Mouse (Mus musculus) embryo, embryonic 9.5 days (tissue): ENCODE data around the gene Crybg2.

Source experiments
- DNase-seq: peaks from one replicate; pipeline ENCODE4 v3.0.0-alpha.2; 2017; ENCODE audit errors: extremely low spot score

Gene Crybg2

DNA sequence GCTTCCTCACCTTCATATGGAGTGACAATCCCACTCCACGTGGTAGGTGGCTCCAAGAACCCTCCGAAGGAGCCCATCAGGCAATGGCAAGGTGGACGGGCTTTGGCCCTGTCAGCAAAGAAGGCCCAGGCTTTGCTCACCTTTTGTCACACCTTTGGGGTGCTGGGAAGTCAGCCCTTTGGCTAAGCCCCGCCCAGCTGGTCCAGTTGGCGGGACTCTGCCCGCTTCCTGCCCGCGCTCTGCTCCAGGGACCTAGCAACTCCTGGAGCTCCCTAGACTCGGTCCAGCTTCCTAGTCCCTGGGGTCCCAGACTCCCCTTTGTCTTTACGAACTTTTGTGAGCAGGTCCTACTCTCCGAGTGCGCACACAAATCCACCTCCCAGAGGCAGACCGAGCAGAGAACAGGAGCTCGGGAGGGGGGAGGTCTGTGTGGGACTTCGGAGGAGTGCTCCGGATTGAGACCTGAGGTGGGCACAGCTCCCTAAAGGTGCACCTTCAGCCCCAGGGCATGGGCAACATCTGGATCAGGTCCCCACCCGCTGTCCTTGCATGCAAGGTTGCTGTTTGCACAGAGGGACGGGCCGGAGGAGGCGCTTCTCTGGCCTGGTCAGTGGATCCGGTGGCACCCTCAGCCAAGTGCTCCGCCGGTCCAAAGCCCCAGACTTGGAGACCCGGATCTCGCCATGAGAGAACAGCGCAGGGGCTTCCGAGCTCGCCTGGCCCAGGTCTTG lies at the start of gene Crybg2:
TSS of gene Crybg2 (plus strand) at position 681 of the 731 bp plus-strand sequence.
- no peak for DNase-seq

DNA sequence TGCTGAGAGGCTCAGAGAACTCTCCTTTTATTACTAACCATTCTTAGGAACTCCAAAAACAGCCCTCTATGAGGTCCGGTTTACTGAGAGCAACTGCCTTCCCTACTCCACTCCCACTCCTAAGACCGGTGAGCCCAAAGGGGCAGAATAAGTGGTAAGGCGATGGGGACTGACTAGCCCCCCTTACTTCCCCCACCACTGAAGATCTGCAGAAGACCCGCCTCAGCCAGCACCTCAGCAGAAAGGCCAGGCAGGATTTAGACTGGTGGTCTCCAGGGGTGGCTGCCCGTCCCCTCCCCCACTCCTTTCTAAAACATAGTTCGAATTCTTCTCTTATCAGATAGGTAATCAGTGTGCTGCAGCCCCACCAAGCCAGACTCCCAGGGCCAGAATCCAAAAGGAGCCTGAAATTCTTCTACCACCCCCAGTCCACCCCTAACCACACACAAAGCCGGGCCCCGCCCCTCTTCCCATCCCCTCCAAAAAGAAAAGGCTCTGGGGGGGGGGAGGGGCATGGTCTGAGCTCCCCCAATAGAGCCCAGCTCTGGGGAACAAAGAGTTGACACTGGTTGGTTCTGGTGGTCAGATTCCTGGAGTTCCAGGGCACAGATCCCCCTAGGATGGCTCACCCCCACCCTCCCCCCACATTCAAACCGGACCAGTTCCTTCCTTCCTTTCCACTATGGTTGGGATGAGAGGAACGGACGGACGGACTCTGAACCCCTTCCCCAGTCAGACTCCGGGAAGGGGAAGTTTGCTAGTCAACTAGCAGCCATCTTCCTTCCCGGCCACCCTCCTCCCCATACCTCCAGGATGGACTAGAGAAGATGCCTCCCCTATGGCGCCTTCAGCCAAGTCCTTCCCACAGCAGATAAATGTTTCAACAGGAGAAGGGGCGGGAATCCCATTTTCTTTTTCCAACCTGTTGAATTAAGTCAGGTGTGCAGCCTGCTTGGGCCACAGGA lies 48.9 kb upstream of the Crybg2 start:
- DNase-seq, result peak; percentile 89

DNA sequence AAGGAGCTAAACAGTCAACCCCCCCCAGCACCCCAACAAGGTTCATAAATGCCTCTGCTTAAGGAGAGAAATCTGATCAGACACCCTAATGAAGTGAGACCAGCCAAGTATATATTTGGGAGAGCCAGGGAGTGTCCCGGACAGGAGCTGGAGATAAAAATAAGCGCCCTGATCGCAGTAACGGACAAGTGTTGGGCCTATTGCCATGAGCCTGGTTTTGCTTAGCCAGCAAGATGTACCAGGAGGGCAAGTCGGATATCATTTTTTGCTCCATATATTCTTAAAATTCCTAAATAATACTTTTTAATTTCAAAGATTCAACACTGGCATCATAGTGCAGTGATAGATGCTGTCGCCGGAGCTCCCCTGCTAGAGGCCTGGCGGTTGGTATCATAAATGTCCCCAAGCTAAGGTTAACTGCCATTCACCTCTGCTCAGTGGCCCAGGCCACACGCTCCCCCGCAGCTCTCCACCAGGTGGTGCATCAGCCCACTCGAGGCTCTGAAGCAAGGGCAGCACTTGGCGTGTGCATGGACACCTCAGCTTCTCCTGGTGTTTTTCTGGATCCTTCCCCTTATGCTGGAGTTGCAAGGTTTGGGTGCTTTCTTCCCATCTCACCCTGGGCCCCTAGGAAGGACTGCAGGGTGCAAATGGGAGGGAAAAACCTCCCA lies 47.6 kb upstream of the Crybg2 start:
- DNase-seq, result peak; percentile 56

DNA sequence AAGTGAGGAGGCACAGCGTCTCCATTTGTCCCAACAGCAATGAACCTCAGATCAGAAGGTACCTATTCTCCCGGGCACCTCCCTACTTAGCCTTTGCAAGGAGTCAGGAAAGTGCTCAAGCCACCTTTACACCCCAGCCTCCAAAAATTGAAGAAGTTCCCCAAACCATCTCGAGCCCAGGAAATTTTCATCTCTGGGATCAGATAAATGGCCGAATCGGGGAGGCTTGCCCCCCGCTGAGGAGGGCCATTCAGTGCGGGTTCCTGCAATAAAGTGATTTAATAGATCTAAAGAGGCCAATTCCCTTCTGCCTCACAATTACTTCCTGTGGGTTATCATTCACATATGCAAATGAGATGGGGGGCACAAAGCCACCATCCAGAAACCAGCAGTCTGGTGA lies 44.4 kb upstream of the Crybg2 start:
- no peak for DNase-seq

DNA sequence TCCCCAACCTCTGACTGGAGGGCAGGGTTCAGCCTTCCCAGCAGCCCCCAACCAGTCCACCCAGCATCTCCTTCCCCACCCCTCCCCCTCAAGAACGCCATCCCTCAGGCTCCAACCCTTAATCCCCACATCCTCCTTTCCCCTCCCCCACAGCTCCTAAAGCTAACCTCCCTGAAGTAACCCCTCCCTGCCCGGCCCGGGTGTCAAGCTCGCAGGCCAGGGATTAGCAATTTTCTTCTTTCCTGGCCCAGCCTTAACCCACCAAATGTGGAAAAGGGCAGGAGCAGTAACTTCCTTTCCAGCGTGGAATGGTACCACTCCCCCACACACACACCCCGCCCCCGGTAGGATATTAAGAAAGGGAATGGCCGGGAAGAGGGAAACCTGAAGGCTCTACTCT lies 43.8 kb upstream of the Crybg2 start:
- peak; percentile 88 for DNase-seq

DNA sequence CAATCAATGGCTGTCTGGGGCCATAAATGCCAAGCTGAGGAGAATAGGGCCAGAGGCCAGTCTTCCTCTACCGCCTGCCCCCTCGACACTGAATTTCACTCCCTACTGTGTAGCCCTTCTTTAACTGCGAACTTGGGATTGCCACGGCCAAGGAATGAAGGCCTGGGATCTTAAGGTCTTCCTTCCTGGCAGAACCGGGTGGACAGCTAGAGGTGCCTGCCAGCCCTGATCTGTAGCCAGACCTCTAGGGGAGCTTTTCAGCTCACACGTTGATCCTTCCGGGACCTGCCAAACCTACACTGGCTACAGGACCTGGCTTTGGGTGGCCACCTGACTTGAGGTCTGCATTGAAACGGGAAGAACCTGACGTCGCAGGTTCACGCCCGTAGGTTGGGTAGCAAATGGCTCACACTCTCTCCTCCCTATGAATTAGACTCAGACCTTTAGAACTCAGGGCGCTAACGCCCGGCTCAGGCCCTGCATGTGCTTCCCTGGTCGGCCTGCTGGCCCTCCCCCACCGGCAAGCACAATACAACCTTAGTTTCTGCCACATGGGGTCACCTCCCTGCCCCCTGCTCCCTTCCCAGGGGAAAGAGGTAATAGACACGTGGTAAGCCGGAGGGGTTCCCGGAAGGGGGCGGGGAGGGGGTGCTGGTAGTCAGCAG lies 43.3 kb upstream of the Crybg2 start:
- peak; percentile 80 for DNase-seq

DNA sequence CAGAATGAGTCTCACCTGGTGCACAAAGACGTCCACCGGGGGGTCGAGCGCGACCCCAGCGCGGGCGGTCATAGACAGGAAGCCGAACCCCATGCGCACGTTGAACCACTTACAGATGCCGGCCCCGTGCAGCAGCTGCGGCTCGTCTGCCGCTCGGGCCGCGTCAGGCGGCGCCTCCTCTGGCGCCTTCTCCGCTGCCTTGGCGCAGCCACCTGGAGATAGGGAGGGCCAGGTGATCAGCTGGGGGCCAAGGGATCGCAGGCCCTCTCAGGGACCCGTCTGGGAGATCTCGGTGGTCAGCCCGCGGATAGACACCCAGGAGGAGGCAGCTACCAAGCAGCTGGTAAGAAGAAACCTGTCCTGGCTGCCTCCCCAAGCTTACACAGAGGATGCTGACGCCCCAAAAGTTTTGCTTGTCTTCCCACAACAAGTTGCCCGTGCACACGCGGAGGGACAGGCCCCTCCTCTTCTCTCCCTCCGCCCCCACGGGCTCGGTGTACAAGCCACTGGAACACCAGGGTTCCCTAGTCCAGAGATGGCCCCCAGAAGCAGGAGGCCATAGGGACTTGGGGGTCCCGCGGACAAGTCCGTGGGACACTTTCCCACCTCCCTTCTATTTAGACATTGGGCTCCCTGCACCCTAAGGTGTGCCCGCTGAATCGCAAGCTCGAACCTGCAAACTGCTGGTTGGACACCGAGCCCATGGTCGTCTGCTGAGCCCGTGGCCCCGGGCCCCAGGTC lies 42.4 kb upstream of the Crybg2 start:
- peak; percentile 67 for DNase-seq

DNA sequence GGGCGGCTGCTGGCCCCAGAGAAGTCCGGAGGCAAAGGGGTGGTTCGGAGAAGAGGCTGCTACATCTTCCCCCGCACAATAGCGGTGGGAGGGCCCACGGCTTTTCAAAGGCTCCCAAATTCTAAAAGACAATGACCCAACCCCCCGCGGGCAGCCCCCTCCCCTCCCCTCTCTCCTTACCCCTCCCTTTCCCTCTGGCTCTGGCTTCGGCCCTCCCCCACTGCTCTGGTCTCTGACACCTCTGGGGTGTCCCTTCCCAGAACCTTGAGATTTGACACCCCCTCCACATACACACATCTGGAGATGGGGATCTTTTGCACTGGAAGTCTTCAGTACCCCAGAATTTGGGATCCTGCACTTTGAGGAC lies 41.9 kb upstream of the Crybg2 start, which contains the start of gene Lin28a:
TSS of gene Lin28a (minus strand) at position 63 of the 367 bp plus-strand sequence.
- peak; percentile 92 for DNase-seq

DNA sequence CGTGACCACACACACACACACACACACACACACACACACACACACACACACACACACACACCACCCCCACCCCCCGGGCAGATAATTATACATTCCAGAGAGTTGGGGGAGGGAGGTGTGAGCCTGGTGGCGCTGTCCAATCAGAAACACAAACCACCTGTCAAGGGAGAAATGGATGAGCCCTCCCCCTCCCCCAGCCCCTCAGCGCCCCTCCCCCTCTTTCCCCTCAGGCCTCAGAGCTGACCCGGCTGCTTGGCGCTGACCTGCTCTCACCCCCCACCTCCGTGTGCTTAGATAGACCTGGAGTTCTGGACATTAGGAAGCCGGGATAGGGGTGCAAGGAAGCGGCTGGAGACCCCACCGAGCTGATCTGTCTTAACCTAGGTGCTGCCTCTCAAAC lies 41.4 kb upstream of the Crybg2 start:
- peak; percentile 95 for DNase-seq

DNA sequence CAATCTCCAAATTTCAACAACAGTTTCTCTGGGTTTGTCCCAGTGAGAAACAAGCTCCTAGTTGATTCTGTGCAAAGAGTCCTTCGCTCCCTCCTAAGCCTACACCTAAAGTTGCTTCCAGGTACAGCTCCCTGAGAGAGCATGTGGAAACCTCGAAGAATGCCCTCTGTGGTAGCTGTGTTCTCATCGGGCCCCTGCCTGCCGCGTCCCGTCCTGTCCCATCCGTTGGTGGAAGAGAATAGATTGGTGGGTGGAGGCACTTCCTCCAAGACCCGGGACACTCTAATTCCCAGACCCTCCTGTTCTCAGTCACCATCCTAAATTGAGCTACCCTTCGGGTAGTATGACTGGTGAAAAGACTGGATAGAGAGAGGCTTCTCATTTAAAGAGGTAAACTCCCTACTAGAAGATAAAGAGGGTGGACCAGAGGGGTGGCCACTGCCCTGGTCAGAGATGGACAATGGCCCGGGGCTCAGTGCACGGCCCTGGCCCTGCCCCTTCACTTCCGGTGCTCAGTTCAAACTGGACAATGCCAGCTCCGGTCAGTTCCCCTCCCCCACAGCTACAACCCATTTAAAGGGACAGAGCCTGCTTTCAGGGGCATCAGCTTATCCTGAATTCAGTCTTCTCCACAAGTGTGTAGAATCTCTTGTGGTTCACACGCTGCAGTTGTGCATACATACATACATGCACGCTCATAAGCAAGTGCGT lies 40.8 kb upstream of the Crybg2 start:
- peak; percentile 91 for DNase-seq

DNA sequence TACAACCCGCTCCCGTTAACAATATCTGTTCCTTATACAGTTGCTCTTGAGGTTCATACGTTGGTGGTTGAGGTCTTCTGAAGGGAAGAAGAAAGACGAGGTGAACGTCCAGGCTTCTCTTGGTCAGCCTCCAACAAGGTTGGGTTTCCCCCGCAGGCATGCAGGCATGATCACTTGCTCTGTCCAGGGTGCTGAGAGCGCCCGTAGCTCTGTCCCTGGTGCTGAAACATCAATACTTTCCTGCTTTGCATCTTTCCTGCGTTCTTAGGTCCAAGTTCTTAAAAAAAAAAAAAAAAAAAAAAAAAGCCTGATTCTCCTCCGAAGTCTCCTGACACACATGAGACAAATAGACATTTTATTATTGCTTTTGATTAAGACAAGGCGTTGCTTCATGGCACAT lies 40.0 kb upstream of the Crybg2 start:
- peak; percentile 83 for DNase-seq

DNA sequence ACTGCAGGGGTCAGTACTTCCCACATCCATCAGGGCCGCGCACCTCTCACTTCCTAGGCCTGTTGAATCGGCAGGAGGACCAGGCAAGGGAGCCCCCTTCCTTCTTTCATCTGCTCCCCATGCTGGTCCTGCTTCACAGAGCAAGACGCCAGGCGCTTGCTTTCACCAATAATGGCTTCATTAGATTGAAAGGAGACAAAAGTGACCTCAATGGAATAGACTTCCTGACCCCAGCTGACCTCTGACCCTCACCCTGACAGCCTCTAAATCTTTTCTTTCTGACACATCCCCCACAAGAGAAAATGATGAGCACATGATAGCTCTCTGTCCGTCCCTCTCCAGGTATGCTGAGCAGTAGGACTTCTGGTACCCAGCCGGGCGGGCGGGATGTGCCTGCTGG lies 34.8 kb upstream of the Crybg2 start:
- DNase-seq, result peak; percentile 54

DNA sequence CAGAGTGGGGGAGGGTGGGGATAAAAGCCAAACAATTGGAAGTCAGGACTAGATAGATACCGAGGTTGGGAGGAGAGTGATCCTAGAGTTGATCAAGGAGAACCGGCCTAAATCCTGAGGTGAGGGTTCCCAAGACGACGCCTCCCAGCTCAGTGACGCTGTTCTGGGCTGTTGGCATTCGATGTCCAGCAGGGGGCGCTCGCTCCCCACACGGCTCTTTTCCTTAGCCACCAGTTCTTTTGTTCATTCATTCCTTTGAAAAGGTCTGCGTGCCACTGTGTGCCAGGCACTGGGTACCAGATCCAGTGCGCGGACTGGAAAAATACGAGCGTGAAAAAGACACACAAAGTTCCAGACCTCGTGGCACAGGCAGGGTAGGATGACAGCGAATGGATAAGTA lies 24.7 kb upstream of the Crybg2 start:
- DNase-seq, result peak; percentile 81

DNA sequence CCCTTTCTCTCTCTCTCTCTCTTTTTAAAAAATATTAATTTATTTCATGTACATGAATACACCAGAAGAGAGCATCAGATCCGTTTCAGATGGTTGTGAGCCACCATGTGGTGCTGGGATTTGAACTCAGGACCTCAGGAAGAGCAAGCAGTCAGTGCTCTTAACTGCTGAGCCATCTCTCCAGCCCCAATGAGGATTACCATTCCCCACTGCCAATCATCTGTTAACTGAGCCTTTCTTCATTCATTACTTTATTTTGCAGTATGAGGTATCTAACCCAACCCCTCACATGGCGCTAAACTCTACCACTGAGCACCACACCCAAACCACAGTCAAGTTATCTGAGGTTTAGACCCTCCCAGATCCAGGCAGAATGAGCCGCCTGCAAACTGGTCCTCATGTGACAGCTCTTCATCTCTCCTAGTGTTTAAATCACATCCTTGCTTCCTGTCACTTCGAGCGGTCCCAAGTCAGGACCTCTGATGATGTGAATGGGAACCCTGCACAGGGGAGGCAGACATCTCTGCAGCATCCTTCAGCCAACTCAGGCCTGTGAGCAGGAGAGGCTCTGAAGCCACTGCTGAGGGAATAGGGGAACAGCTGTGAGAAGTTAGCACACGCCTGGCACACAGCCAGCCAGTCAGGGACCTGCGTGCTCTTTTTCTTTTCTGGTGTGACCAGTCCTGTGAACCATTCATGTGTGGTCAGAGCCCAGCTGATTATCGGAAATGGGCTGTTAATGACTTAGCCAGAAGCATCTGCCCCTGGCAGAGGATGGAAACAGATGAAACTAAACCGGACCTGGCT lies 19.1 kb upstream of the Crybg2 start:
- DNase-seq, result no peak

DNA sequence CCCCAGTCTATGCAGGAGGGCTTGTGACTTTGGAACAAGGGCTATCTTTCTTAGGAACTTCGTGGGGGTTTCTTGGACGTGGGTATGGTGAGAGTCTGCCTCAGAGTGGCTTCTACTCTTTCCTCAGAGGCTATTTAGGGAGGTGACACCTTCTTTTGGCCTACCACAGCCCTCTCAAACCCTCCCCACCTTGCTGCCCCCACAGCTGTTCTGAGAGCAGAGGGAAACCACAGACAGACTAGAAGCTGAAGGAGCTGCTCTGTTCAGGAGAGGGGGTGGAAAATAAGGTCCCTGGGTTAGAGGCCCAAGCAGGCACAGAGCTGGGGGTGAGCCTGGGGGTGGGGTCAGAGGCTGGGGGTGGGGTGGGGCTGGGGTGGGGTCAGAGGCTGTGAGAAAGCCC lies 17.6 kb upstream of the Crybg2 start:
- DNase-seq, result no peak

DNA sequence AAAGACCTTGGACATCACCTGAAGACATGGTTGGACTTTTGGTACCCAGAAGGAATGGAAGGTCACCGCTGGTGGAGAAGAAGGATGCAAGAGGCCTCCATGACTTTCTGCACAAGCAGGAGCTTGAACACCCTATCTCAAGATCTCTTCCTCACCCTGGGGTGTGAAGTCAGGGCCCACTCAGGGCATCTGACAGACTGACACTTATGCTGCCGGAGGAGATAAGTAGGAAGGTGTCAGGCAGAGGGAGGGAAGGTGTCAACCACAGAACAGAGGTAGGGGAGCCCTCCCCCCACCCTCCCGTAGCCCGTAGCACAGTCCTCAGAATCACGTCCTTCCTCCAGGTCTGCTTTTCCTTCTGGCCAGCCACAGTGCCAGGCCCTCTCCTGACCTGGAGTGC lies 13.0 kb upstream of the Crybg2 start:
- no peak for DNase-seq

DNA sequence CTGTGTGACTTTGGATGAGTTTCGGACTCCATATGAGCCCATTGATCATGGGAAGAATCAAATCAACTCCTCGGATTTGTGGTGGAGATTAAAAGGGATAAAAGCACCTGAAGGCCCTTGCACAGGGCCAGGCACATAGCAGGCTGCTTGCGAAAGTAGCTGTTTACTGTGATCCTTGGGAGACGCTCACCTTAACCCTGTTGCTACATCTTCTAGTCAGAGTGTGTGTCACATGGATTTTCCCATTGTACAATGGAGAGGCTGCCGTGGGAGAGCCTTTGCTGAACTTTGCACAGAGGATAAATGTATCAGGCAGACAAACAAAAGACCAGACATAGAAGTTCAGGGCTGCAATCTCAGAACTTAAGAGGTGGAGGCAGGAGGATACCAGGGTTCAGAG lies 8.7 kb upstream of the Crybg2 start:
- DNase-seq, result no peak

DNA sequence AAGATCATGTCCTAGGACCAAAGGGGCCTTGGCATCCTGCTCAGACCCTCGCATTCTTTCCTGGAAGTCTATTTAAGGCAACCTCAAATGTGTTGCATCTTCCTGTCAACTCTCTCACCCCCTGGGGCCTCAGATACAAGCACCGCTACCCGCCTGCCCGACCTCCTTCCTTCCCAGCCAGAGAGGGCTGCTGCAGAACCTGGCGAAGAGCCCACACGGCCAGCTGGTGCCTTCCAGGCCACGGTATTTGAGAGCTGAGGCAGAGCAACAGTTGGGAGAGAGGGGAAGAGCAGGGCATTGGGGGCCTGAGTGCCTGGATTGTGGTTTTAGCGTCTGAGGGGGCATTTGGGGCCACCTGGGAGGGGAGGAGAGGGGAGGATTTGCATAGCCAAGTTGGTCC lies 8.1 kb upstream of the Crybg2 start:
- DNase-seq, result no peak

DNA sequence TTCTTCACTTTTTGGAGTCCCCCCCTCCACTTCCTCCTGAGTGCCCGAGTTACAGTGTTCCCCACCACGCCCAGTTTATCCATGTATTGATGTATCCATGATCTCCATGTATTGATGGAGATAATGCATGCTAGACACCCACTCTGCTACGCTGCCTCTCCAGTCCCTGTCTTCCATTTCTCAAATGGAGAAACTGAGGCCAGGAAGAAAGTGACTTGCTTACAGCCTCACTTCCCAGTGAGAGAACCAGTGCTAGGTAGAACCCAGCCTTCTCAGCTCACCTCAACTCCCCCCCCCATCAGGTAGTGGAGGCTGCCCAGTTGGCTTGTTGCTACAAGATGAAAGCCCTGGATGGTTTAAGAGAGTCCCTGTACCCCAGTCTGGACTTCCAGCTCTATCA lies 7.1 kb upstream of the Crybg2 start, which contains the start of gene Zfp683:
TSS of gene Zfp683 (plus strand) at position 301 of the 400 bp plus-strand sequence.
- no peak for DNase-seq
